Mouse (Mus musculus): ENCODE measurements at regions not wholly inside any gene's neighbourhood (a gene's known extent, or its start where the extent isn't known, plus 50 kb on each side); places are given as distances from the start of the nearest gene placed in this dataset.

- no peak for DNase-seq
These were observed 118.7 kb upstream of the Bank1 start for GRCm38 (mm10) chr3:136444598-136444997.

DNA sequence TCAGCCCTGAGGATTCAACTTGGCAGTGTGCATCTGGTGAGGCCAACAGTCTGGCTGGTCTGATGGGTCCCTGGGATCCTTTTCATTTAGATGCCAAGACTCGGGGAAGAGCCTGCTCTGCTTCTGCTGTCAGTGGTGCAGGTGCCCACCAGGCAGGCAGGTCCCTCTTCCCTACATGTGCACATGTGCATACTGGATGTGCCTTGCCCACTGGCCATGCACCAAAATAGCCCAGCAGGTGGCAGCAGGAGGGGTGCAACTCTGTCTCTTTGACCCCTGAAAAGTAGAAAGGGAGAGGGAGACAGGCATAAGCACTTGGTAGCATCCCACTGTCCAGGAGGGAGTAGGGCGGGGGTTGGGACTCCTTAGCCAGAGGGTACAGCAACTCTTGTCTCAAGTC, 116.2 kb upstream of the Bank1 start:
- DNase-seq = peak; percentile 10

- no peak for DNase-seq
These were observed 114.2 kb upstream of the Bank1 start for GRCm38 (mm10) chr3:136439907-136440645.

DNA sequence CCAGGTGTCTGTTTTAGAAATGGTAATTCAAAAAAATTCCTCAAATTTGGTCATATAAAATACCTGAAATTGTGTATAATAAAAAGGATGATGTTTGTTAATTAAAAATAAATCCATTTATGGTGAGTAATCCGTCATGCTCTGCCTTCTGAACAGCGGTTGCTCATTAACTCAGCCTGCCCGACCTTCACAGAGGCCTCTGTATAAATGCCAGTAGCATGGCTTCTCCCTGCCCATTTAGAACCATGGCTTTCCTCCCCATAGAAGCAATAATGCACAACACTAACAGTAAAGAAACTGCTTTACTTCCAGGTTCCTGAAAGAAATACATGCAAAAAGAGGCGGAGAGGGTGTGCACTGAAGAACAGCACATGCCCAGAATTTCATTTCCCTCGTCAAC, 113.5 kb upstream of the Bank1 start:
- DNase-seq = no peak

DNA sequence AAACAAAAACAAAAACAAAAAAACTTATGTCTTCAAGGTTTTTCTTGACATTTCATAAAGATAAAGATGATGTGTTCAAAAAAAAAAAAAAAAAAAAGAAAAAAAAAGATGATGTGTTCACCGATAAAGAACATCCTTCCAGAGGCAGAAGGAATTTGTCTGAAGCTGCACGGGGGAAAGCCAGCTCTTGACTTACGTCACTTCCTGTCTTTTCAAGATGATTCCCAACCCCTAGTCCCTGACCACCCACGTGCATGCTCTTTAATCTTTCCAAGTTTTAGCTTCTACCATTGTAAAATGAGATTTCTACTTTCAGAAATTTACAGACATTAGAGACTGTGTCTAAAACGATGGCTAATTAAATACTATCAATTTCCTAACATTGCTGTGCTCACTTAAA, 108.5 kb upstream of the Bank1 start:
- no peak for DNase-seq

DNA sequence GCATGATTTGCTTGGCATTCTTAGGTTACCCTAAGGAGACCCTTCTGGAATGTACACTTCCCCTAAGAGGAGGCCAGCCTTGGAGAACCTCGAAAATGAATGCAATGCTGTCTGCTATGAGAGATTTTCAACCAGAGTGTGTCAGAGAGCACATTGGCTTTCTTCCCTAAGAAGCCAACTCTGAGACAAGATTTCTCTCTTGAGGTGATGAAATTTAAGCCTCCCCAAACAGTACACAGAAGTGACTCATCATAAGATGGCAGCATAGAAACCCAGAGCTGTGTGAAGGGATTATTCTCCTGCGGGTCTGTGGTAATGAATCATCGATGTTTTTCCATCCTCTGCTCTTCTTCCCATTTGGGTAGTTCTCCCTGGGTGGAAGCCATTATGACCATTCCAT, 106.2 kb upstream of the Bank1 start:
- no peak for DNase-seq

- DNase-seq = no peak
These were observed 101.6 kb upstream of the Bank1 start for GRCm38 (mm10) chr3:136427427-136427826.

DNA sequence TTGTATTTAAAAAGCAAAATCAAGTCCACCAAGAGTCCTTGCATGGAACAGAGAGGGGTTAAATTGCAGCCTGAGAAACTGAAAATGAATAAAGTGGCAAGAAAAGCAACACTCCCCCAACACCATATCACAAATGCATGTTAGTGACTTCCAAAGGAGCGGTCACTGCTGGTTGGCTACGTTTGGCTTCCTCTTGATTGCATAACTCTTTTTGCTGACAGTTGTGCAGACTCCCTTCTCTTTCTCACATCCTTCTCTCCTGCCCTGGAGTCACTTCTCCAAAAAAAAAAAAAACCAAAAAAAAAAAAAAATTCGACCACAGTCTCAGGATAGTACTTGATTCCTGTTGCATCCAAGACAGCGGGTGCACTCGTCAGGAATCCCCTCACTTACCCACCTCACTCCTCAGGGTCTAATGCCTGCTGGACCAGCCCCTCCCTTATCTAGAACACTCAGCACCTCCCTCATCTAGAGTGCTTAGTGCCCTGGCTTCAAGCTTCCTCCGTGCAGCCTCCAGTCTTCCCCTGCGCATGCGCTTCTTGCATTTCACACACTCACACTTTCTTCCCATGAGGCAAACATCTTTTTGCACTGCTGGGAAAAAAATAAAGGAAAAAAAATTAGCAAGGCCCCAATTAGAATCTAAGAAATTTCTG, 100.8 kb upstream of the Bank1 start:
- DNase-seq = no peak

DNA sequence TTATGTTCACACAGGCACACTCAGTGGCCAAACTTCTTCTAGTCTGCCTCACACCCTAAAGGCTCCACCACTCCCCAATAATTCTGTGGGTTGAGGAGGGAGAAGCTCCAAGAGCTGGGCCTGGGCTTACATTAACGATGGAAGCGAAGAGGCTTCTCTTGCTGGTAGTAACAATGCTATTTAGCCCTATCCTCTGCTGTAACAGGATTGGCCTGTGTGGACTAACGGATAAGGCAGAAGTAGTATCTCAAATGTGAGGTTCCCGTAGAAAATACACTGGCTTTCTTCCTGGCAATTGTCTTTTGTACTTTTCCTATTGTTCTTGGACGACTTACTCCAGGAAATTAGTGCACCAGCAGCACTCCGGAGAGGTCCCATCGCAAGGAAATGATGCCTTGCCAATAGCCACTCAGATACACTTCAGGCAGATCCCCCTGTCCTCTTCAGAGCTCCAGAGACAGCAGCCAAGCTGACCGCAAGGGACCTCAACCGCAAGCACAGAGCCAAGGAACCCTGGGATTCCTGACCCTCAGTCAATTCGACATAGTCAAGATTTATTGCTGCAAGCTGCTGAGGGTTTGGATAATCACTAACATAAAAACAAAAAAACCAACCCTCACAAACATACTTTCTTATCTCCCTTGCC, 96.2 kb upstream of the Bank1 start:
- DNase-seq = no peak

DNA sequence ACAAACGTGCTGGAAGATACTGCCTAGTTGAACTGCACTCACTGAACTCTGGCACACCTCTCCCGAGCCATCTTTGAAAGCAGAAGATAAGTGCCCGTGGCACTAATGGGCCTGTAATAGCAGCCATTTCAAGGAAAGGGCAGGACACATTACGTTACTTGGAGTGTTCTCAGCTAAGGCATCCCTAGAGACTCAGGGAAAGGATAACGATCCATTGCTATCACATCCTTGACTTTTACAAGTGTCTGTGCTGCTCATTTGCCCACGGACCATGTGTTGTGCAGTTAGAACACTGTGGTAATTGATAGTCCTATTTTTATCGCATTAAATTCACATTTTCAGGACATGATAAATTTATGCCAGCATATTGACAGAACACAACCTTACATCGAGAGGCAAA, 79.7 kb upstream of the Bank1 start:
- no peak for DNase-seq

- no peak for DNase-seq
These were observed 57.4 kb upstream of the Bank1 start for GRCm38 (mm10) chr3:136383282-136383681.

DNA sequence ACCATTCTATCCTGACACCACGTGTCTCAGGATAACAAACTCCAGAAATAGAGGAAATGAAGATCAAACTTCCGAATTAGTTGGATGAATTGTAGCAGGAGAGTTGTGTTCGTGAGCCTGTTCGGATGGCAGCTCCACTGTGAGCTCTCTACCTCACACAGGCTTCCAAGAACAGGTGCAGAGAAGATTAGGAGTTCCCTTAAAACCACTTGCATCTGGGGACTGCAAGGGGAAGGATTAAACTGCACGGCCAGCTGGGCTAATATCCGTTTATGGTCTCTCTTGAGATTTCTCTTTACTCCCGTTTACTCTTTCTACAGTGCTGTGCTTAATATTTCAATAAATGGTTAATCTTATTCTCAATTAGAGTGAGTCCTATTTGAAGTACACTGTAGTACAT, 54.8 kb upstream of the Bank1 start:
- DNase-seq = no peak

DNA sequence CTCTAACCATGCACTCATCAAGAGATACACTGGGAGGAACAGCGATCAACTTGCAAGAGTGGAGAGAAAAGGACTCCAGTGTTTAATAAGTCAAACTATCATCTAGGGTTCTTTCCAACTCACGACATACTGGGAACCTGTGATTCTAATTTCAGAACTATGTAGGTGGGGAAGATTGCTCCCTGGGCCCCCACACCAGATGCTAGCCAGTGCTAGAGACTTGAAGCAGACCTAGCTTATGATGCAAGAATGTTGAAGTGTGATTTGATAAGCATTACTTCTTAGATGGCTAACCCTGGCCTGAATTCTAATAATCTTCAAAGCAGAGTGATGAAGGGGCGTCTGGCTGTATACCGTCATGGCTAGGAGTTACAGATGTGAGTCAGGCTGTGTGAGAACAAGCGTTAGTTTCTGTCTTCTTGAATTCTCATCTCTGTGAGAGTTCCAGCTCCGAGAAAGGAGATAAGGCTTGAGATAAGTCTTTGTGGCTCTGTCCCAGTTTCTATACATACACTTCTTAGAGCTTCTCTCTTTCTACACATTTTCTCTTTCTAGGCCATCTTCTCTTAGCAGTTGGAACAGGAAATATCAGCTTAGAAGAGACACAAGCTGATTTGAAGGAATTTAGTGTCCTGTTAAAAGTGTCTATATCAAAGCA, 54.0 kb upstream of the Bank1 start:
- no peak for DNase-seq

DNA sequence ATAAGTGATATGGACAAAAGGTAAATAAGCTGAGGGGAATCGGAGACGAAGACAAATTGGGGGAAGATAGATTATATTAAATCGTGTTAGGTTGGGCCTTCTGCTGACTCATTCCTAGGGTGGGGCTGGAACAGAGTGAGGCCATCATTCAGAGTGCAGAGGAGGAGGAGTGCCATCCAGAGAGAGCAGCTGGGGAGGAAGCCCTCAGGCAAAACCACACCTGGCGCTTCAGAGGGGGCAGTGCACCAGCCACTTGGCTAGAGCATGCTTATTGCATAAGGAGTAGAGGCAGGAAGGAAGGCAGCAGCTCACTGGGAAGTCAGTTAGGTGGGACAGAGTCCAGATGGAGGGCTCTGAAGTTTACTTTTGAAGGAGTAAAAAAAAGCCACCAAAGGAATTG, 51.0 kb upstream of the Bank1 start:
- no peak for DNase-seq

Data from adrenal gland, postnatal 10 days (tissue).